Mouse (Mus musculus) heart, postnatal 4 days (tissue): ENCODE measurements around the gene Raet1d. TPM values are rescaled to one million over a fixed set of nuclear protein-coding genes. Genes with fewer than 3 reads are reported as not detected.

Experiments
- total RNA-seq, 2 experiments: library from RNA; stranded (reverse); gene quantifications; 2 replicates each; pipeline ENCODE4 v1.2.3; 2021

Gene Raet1d
- total RNA-seq, 2 experiments from 2014 or later, result 0.24 to 0.72 TPM

Other genes starting within 250 kb of the Raet1d start
- gene E030030I06Rik, start 211.3 kb upstream of the Raet1d start, total RNA-seq, result 1 to 10 TPM; 2.0 to 2.9 TPM
- 1 to 10 TPM in 1 of 2 experiments, under 1 TPM in 1; 0.81 to 1.1 TPM for gene Raet1e, start 202.0 kb upstream of the Raet1d start, total RNA-seq
- not detected for gene H60b, start 202.0 kb upstream of the Raet1d start, total RNA-seq